Mouse (Mus musculus) intestine, embryonic 15.5 days (tissue): ENCODE results near the gene Rasa3. TPM values are rescaled to one million over a fixed set of nuclear protein-coding genes. Genes with fewer than 3 reads are reported as not detected.
A peak's percentile ranks its signal among the peaks of the same experiment; 100 is the strongest.

Source experiments
- ATAC-seq: fragments of 200-750 bp; cut with Nextera tagmentation; 2 replicates; pipeline ENCODE4 v1.8.0; 2017; ENCODE audit warnings: moderate TSS enrichment, moderate library complexity
- H3K27ac ChIP-seq: fragments of 300-500 bp; sonication (generic); 2 replicates; pipeline ENCODE4 v1.5.1; 2015; ENCODE audit warnings: mild to moderate bottlenecking, inconsistent platforms
- H3K27me3 ChIP-seq: fragments of 300-500 bp; sonication (generic); replicated peaks from 2 replicates; pipeline ENCODE4 v1.6.1; 2015; ENCODE audit warnings: inconsistent platforms
- H3K36me3 ChIP-seq: fragments of 300-500 bp; sonication (generic); 2 replicates; pipeline ENCODE4 v1.6.1; 2015; ENCODE audit warnings: inconsistent platforms
- H3K4me1 ChIP-seq: fragments of 300-500 bp; sonication (generic); replicated peaks from 2 replicates; pipeline ENCODE4 v1.6.1; 2015; ENCODE audit warnings: inconsistent platforms
- H3K4me2 ChIP-seq: fragments of 300-500 bp; sonication (generic); replicated peaks from 2 replicates; pipeline ENCODE4 v1.6.1; 2015; ENCODE audit warnings: mild to moderate bottlenecking, inconsistent platforms
- H3K4me3 ChIP-seq: fragments of 300-500 bp; sonication (generic); replicated peaks from 2 replicates; pipeline ENCODE4 v1.5.1; 2015; ENCODE audit warnings: inconsistent platforms
- H3K9ac ChIP-seq: fragments of 300-500 bp; sonication (generic); 2 replicates; pipeline ENCODE4 v1.6.1; 2015; ENCODE audit warnings: inconsistent platforms
- H3K9me3 ChIP-seq: fragments of 300-500 bp; sonication (generic); 2 replicates; pipeline ENCODE4 v1.6.1; 2016; ENCODE audit warnings: inconsistent platforms
- WGBS: fragments of 180-500 bp; shearing (Covaris S2); methylation state at CpG from one replicate; pipeline ENCODE4 v1.1.7; 2015; 5-methylcytosine and 5-hydroxymethylcytosine counted together
- polyA plus RNA-seq: library from polyadenylated mRNA; unstranded; fragments of >200 nt; fragmentation: Nextera tagmentation; extraction: Ambion mirVana; gene quantifications from 2 replicates; pipeline ENCODE4 v1.2.1, GENCODE M21; 2015

The Rasa3 gene
- polyA plus RNA-seq, 1 experiment from 2014 or later: 22.2 TPM

DNA sequence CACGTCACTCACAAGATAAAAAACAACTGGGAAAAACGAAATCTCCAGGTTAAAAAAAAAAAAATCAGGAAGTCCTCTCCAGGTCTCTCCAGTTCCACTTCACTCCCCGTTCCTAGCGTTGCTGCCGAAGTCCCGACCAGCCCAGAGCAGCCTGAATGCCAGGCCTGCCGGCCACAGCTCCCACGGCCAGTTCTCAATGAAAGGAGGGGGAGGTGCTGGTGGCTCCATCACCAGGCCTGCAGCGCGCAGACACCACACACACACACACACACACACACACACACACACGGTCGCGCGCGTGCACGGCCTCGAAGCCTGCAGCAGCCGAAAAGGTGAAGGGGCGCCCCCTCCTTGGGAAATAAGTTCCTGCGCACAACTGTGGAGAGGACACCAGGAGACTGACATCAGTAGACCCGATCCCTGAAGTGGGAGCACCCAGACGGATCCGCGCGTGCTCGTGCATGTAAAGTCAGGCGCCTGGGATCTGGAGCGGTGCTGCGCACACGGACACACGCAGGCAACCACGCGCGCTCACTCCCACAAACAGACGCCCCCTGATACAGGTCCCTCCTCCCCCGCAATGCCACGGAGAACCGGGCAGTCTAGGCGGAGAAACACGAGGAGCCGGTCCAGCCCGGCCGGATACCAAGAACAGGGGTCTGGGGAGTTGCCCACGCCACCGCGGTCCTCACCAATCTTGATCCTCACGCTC, 546 bp downstream of the Rasa3 start:
- Histone ChIP-seq H3K9ac (peak overlapping the region; percentile 64), H3K27ac (peak overlapping the region; percentile 87), H3K9me3 (no peaks in the 10 kb centered on the region), H3K4me1 (peaks cover 18% of the 10 kb centered on the region), H3K4me2 (peak overlapping the region; percentile 91), H3K4me3 (peak overlapping the region; percentile 81), H3K27me3 (no peaks in the 10 kb centered on the region), H3K36me3 (no peaks in the 10 kb centered on the region)
- peak; percentile 62 for ATAC-seq
- under 1% methylated on average over 47 of the region's 47 CpGs for WGBS

DNA sequence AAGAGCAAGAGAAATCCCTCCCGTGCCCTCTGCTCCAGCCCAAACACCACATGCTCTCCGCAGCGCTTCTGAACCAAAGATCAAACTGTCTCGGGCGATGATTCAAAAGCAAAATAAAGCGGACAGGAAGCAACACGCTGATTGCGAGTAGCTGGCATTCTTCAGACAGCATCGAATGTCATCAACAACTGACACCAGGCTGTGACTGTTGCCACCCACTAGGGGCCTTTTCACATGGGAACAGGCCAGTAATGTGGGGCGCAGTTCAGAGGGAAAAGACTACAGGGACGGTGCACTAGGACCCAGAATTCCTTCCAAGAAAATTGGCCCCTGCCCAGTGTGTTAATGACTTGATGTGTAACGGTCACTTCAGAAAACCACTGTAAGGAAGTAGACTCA, 1.1 kb downstream of the Rasa3 start:
- no peaks in the 10 kb centered on the region for H3K9me3 ChIP-seq
- H3K4me1 ChIP-seq: peaks cover 18% of the 10 kb centered on the region
- H3K9ac ChIP-seq: peak overlapping the region; percentile 64
- 0 out of 2 replicates have a peak, but pooled peaks have one; percentile 5 for ATAC-seq
- 1% methylated on average over 12 of the region's 12 CpGs for WGBS
- H3K36me3 ChIP-seq: no peaks in the 10 kb centered on the region
- peak overlapping the region; percentile 91 for H3K4me2 ChIP-seq
- H3K27ac ChIP-seq: peak overlapping the region; percentile 87
- peak overlapping the region; percentile 81 for H3K4me3 ChIP-seq
- H3K27me3 ChIP-seq: no peaks in the 10 kb centered on the region

DNA sequence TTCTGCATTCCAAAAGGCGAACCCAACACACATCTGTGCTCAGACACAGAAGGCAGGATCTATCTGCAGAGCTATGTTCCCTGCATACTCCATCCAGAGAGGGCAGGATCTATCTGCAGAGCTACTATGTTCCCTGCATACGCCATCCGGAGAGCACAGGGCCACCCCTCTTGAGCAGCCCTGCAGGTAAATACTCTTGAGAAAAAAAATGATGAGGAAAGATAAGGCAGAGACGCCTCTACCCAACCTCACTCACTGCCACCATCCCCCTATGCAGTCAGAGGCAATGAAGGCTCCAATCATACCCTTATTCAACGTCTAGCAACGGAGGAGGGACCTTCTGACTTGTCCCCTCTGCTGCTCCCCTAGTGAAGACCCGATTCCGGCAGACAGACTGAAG, 1.9 kb downstream of the Rasa3 start:
- peak overlapping the region; percentile 81 for H3K4me3 ChIP-seq
- H3K9ac ChIP-seq: peak overlapping the region; percentile 64
- peaks cover 18% of the 10 kb centered on the region for H3K4me1 ChIP-seq
- H3K27me3 ChIP-seq: no peaks in the 10 kb centered on the region
- H3K27ac ChIP-seq: no peak overlapping the region; the same call in 1 of the 2 replicates
- ATAC-seq: no peak
- WGBS: 38% methylated on average over 8 of the region's 8 CpGs
- no peaks in the 10 kb centered on the region for H3K9me3 ChIP-seq
- no peaks in the 10 kb centered on the region for H3K36me3 ChIP-seq
- H3K4me2 ChIP-seq: peak overlapping the region; percentile 91

DNA sequence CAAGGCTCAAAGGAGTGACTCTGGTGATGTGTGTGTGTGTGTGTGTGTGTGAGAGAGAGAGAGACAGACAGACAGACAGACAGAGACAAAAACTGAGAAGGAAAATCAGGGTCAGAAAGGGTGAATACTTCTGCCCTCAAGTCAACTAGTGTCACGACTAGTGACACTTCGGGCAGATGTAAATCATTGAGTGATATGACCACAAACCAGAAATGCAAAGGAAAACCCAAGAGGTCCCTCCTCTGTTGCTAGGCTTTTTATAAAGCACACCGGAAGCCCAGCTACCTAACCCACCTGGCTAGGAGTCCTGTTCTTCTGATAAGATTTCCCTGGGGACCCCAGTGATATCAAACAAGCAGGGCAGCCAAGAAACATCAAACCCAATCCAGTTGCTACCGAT, 2.3 kb downstream of the Rasa3 start:
- Histone ChIP-seq H3K27ac (no peak overlapping the region; the same call in 1 of the 2 replicates), H3K4me2 (peak overlapping the region; percentile 91), H3K36me3 (no peaks in the 10 kb centered on the region), H3K9ac (no peak overlapping the region; the same call in 1 of the 2 replicates), H3K9me3 (no peaks in the 10 kb centered on the region), H3K27me3 (no peaks in the 10 kb centered on the region), H3K4me1 (peaks cover 18% of the 10 kb centered on the region), H3K4me3 (peak overlapping the region; percentile 81)
- WGBS: 61% methylated on average over 4 of the region's 4 CpGs
- ATAC-seq: no peak

GRCm38 (mm10) chr8:13674294-13675010, 3.0 kb downstream of the Rasa3 start:
- no peaks in the 10 kb centered on the region for H3K9me3 ChIP-seq
- 47% methylated on average over 12 of the region's 12 CpGs for WGBS
- H3K4me2 ChIP-seq: peak overlapping the region; percentile 23; the same call in 1 of the 2 replicates
- H3K4me3 ChIP-seq: no peak overlapping the region
- H3K27ac ChIP-seq: no peak overlapping the region
- H3K4me1 ChIP-seq: peaks cover 23% of the 10 kb centered on the region
- no peaks in the 10 kb centered on the region for H3K27me3 ChIP-seq
- H3K36me3 ChIP-seq: no peaks in the 10 kb centered on the region
- no peak overlapping the region for H3K9ac ChIP-seq
- no peak for ATAC-seq

- H3K4me1 ChIP-seq: peaks cover 30% of the 10 kb centered on the region
- H3K4me2 ChIP-seq: no peak overlapping the region
- H3K9me3 ChIP-seq: no peaks in the 10 kb centered on the region
- no peak overlapping the region for H3K27ac ChIP-seq
- H3K9ac ChIP-seq: no peak overlapping the region
- 84% methylated on average over 4 of the region's 4 CpGs for WGBS
- H3K4me3 ChIP-seq: no peak overlapping the region
- H3K36me3 ChIP-seq: no peaks in the 10 kb centered on the region
- ATAC-seq: no peak
- no peaks in the 10 kb centered on the region for H3K27me3 ChIP-seq
These were observed 4.2 kb downstream of the Rasa3 start for GRCm38 (mm10) chr8:13673215-13673614.

DNA sequence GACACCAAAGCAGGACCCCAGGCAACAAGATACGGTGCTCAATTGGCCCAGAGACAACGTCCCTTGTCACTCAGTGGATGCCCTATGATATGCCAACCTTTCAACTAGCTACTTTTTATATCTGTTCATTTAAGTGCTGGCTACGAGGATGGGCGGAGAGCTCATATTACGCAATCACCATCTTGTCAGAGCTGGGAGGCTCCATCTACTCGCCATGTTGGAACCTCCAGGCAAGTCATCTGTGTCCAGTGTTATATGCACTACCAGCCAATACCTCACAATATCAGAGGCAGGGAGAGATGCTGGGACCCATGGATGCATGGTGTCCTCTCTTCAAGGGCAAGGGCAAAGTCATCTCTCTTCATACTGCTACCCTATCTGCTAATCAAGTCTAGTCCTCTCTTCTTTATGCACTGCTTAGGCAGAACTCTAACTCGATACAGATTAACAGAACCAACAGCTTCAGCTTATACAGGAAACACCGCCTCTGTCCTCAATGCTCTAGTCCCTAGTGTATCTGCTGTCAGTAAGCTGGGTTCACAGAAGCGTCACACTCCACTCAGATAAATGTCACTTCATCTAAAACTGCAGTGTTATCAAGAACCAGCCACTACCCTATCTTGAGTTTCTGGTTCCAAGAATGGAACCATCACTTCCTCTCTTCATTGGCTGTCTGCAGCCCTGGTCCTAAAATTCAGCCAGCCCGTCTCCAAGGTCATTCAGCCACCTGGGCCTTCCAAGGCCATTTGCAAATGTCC, 6.0 kb downstream of the Rasa3 start:
- ATAC-seq: no peak
- Histone ChIP-seq H3K27me3 (no peaks in the 10 kb centered on the region), H3K9me3 (no peaks in the 10 kb centered on the region), H3K4me2 (no peak overlapping the region), H3K4me3 (no peak overlapping the region), H3K9ac (no peak overlapping the region), H3K27ac (no peak overlapping the region), H3K4me1 (peaks cover 39% of the 10 kb centered on the region), H3K36me3 (no peaks in the 10 kb centered on the region)
- 87% methylated on average over 10 of the region's 10 CpGs for WGBS

- no peak for ATAC-seq
- Histone ChIP-seq H3K4me3 (no peak overlapping the region), H3K9me3 (no peaks in the 10 kb centered on the region), H3K27ac (no peak overlapping the region), H3K4me1 (peaks cover 31% of the 10 kb centered on the region), H3K27me3 (no peaks in the 10 kb centered on the region), H3K36me3 (no peaks in the 10 kb centered on the region), H3K9ac (no peak overlapping the region), H3K4me2 (no peak overlapping the region)
- WGBS: 69% methylated on average over 17 of the region's 17 CpGs
These were observed 7.4 kb downstream of the Rasa3 start for GRCm38 (mm10) chr8:13670011-13670471.

DNA sequence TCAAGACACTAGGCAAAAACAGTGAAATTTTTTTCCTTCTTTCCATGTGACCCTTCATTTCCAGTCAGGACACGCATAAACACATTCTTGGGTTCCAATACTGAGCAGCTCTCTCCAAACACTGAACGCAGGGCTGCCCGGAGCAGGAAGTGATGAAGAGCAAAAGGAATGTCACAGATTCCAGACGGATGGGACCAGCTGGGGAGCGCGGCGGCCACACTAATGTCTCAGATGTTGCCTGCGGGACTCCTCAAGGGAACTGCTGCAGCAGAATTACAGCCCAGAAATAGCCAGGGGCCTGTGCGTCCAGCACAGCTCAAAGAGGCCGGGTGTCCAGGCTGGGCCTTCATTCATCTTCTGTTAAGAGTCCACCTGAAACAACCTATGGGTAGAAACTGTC, 9.0 kb downstream of the Rasa3 start:
- H3K4me2 ChIP-seq: peak overlapping the region; percentile 4; the same call in 1 of the 2 replicates
- no peaks in the 10 kb centered on the region for H3K9me3 ChIP-seq
- ATAC-seq: peak; percentile 87
- H3K36me3 ChIP-seq: no peaks in the 10 kb centered on the region
- peak overlapping the region; percentile 86 for H3K27ac ChIP-seq
- no peak overlapping the region for H3K4me3 ChIP-seq
- peaks cover 31% of the 10 kb centered on the region for H3K4me1 ChIP-seq
- 41% methylated on average over 10 of the region's 10 CpGs for WGBS
- H3K27me3 ChIP-seq: no peaks in the 10 kb centered on the region
- H3K9ac ChIP-seq: no peak overlapping the region

DNA sequence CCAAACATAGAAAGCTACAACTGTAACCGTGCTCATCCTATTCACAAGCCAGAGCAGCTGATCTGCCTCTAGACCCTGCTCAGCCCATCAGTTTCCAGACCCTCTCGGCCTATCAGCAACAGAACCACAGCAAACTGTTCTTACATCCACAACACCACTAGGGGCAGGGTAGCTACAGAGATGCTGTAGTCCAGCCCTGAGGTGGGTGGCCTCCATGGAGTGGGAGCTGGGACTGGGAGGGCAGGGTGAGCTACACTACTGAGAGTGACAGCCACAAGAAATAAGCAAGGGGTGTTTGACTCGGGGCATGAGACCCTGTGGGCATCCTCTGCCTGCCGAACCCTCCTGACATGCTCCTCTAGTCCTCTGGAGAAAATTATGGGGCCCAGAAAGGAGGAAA, 9.5 kb downstream of the Rasa3 start:
- H3K4me1 ChIP-seq: peaks cover 31% of the 10 kb centered on the region

DNA sequence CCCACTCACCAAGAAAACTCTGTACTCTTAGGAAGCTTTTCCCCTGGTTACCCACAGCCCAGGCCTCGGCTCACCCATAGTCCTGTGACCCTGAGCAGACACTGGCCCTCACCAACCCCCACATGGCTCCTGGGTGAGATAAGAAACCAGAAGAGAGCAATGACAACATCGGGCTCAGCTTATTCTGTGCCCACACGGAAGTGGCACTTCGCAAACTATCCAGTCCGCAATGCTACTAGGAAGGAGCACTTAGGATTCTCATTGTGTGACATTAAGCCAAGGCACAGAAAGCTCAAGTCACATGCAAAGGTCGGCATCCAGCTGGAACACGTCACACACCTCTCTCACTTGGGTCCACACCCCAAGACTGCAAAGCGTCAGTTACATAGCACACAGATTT, 11.5 kb downstream of the Rasa3 start:
- H3K4me2 ChIP-seq: no peak overlapping the region
- no peaks in the 10 kb centered on the region for H3K27me3 ChIP-seq
- no peaks in the 10 kb centered on the region for H3K9me3 ChIP-seq
- H3K36me3 ChIP-seq: no peaks in the 10 kb centered on the region
- 62% methylated on average over 8 of the region's 8 CpGs for WGBS
- no peak overlapping the region for H3K27ac ChIP-seq
- H3K9ac ChIP-seq: no peak overlapping the region
- H3K4me1 ChIP-seq: peaks cover 31% of the 10 kb centered on the region
- no peak for ATAC-seq
- no peak overlapping the region for H3K4me3 ChIP-seq

More for the DNA sequence above, 9.5 kb downstream of the Rasa3 start:
- no peaks in the 10 kb centered on the region for H3K36me3 ChIP-seq
- WGBS: 48% methylated on average over 4 of the region's 4 CpGs
- no peak overlapping the region for H3K4me3 ChIP-seq
- H3K9me3 ChIP-seq: no peaks in the 10 kb centered on the region
- H3K4me2 ChIP-seq: no peak overlapping the region
- H3K9ac ChIP-seq: no peak overlapping the region
- H3K27me3 ChIP-seq: no peaks in the 10 kb centered on the region
- ATAC-seq: peak; percentile 63
- H3K27ac ChIP-seq: peak overlapping the region; percentile 86

GRCm38 (mm10) chr8:13665538-13665937, 11.9 kb downstream of the Rasa3 start:
- no peak overlapping the region for H3K9ac ChIP-seq
- no peaks in the 10 kb centered on the region for H3K36me3 ChIP-seq
- no peak for ATAC-seq
- no peak overlapping the region for H3K4me3 ChIP-seq
- 78% methylated on average over 4 of the region's 4 CpGs for WGBS
- no peaks in the 10 kb centered on the region for H3K9me3 ChIP-seq
- H3K4me1 ChIP-seq: peaks cover 31% of the 10 kb centered on the region
- H3K27ac ChIP-seq: no peak overlapping the region
- H3K27me3 ChIP-seq: no peaks in the 10 kb centered on the region
- no peak overlapping the region for H3K4me2 ChIP-seq
